Mouse (Mus musculus) embryonic fibroblast, embryonic 13.5 days (primary cell): ENCODE measurements around the gene Usf1.

Experiments used
- CTCF ChIP-seq: IDR thresholded peaks from 2 replicates; pipeline ENCODE4 v1.5.1; 2011; ENCODE audit warnings: mild to moderate bottlenecking, control low read depth, low read length, moderate library complexity, borderline replicate concordance; ENCODE audit not compliant: insufficient read depth
- POLR2A ChIP-seq: IDR thresholded peaks from 2 replicates; pipeline ENCODE4 v1.6.1; 2011; ENCODE audit warnings: low read depth, mild to moderate bottlenecking, control low read depth, low read length, moderate library complexity

DNA sequence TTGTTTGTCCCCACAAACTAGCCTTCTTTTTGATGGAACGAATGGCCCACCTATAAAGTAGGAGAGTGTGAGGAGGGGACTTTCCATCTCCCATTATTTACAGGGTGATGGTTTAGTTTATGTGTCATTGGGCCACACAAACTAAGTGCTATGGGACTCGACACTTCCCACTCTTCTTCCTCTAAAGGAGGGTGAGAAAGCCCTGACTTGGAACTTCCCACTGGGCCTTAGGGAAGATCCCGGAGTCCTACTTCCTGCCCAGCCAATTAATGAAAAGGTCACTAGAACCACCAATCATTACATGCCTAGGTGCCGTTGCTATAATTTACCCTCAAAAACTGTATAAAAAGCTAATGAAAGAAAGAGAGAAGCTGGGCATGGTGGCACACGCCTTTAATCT, 21.0 kb downstream of the Usf1 start:
- TF ChIP-seq CTCF (no peak), POLR2A (no peak)
